Mouse (Mus musculus): Measurements from ENCODE around the gene Pcca.

Gene Pcca

GRCm38 (mm10) chr14:122534017-122534924 is at the start of gene Pcca:
Pcca (plus strand) TSS chr14:122534324.
- DNase-seq (ENCODE audit: low spot score): peak; percentile 96

DNA sequence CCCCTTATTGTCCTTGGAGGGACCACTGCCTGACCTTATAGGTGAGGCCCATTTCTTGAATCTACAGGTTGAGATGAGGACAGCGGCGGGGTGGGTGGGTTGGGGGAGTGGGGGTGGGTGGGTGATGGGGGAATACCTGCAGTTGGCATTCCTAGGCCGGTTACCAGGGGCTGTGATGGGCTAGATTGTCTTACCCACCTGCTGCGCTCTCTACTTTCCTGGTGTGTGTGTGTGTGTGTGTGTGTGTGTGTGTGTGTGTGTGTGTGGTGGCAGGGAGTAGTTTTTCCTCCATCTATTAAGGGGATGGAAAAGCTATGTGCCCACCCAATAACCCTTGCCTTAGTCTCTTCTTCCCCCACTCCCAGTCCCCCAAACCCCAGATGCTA is 49.7 kb upstream of the Pcca start:
- DNase-seq (ENCODE audit: low spot score): no peak

GRCm38 (mm10) chr14:122484844-122485551 is 49.1 kb upstream of the Pcca start:
- DNase-seq (ENCODE audit: low spot score): no peak

DNA sequence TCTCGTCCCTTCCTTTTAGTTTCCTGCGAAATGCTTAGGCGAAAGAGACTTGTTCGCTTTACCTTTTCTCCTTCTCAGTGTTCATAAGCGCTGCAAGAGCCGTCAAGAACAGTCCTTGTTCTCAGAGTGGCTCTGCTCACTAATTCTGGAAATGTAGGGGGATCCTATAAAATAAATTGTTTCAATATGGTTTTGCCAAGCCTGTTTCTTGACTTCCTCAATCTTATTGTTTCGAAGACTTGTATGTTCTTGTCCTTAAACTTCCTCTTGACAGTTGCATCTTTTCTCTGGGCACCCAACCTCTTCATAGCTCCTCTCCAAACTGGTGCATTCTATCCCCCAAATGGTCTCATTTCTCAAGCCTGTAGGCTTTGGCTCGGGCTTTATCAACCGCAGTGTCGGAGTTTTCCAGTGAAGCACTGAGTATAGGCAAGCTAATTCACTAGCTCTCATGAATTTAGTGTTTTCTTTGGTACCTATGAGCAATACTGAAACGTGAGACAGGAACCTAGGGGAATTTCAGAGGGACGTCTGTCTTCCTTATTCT is 48.4 kb upstream of the Pcca start:
- DNase-seq (ENCODE audit: low spot score): no peak

DNA sequence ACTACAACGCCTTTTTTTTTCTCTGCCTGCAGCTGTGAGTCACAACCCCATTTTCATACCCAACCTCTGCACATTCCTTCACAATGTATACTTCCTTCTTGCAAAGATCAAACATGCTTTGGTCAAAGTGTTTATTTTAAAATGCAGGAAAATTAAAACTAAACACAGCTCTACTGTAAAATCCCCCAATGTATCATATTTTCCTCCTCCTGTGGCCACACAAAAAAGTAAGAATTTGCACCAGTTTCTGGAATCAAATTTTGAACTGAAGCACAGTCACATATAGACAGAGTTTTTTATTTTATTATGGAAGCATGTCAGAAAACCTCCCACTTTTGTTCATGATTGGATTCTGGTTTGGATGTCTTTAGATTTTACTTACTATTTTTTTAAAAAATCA is 47.5 kb upstream of the Pcca start:
- no peak for DNase-seq (ENCODE audit: low spot score)

DNA sequence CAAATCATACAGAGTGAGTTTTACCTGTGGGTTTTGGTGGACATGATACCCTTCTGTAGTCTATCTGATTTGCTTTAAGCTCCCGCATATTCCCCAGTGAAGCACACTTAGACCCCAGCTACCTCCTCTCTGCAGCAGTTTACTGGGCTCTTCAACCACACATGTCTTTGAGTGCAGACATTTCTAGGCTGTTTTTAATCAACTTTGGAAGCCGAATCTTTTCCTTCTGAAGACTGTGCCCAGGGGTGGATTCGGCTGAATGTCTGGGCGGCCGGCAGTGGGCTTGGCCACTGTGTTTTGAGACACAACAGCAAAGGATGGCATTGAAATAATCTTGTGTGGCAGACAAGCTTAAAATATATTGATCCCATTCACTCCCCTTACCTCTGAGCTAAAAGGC is 46.8 kb upstream of the Pcca start:
- no peak for DNase-seq (ENCODE audit: low spot score)

DNA sequence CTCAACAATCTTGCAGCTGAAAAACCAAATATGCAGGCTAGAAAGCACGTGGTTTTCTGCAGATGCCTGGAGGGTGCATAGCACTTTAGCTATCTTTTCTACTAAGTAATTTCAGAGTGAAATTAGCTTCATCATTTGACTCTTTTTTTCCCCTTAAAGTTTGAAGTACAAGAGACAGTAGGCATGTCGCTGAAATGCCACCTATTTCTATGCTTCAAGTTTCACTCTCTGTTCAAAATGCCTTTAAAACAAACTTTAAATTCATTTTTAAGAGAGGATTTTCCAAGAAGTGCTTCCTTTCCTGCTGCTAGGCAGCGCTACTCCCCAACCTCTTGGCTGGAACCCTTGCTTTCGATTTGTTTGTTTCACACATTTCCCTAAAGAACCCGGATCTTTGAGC is 45.1 kb upstream of the Pcca start:
- DNase-seq (ENCODE audit: low spot score): no peak

GRCm38 (mm10) chr14:122489686-122490414 is 44.3 kb upstream of the Pcca start:
- no peak for DNase-seq (ENCODE audit: low spot score)

GRCm38 (mm10) chr14:122490441-122491328 is 43.4 kb upstream of the Pcca start, which contains the start of gene Gm10837:
Gm10837 (plus strand) TSS chr14:122490586.
- no peak for DNase-seq (ENCODE audit: low spot score)

DNA sequence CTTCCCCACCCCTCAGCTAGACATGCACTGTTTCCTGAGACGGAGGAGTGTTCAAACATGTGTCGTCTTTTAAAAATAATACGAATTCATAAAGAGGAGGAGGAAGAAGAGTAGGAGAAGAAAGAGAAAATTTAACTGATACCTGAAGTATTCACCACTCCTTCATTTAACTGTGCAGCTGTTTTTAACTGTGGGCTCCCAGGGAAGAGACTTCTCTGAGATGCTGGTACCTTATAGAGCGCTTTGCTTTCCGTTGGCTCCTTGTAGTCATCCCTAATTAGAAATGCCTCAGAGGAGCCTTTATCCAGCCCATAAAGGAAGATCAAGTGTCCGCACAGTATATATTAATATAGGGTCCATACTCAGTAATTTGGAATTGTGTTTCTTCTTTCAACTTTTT is 42.6 kb upstream of the Pcca start:
- no peak for DNase-seq (ENCODE audit: low spot score)

DNA sequence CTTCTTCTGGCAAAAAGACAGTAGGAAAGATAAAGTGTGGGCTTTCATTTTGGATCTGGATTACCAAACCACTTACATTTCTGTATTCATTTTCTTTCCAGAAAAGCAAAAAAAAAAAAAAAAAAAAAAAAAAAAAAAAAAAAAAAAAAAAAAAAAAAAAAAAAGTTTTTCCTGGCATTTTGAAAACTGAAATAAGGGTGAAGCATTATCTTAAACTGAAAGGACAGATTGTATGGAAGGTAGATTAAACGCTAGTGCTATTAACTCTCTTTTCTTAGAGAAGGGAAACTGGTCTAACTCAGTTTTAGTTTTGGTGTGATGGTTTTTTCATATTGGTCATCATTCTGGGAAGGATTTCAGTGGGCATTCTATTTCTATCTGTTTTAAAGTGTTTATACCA is 42.1 kb upstream of the Pcca start:
- DNase-seq (ENCODE audit: low spot score): no peak

DNA sequence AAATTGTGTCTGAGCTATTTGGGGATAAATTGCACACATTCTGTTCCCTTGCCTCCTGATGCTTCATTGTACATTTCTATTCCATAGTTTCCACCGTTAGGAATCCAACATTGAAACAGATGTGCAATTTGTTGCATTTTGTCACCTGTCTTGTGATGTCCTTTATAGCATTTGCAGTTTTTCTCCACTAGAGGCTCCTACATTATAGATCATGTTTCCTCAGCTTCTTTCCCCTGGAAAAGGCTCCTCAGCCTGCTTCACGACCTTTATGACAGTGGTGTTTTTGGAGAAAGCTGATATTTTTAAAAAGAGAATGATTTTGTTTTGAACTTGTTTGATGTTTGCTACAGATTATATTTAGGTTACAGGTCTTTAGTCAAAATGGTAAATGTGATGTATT is 25.1 kb upstream of the Pcca start:
- DNase-seq (ENCODE audit: low spot score): no peak

GRCm38 (mm10) chr14:122511519-122511918 is 22.6 kb upstream of the Pcca start:
- DNase-seq (ENCODE audit: low spot score): no peak

- DNase-seq (ENCODE audit: low spot score): no peak
Observed at GRCm38 (mm10) chr14:122513511-122514036, 20.6 kb upstream of the Pcca start.

- DNase-seq (ENCODE audit: low spot score): no peak
Observed at GRCm38 (mm10) chr14:122528475-122528874, 5.6 kb upstream of the Pcca start.

DNA sequence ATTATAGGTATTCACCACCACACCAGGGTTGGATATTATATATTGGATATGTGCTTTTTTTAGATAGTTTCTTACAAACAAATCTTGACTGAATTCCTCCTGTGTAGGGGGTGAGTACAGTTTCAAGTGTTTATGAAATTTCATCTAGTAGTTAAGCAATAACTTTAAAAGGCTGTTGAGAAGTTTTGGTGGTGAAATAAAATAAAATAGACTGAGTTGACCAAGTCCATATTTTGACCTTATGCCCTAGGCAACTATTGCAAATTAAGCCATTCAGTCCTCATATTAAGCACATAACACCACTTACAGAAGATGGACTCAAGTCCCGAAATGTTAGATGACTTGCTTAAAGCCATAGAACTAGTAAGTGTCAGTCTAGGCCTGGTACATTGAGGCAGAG is 1.9 kb downstream of the Pcca start:
- DNase-seq (ENCODE audit: low spot score): no peak

DNA sequence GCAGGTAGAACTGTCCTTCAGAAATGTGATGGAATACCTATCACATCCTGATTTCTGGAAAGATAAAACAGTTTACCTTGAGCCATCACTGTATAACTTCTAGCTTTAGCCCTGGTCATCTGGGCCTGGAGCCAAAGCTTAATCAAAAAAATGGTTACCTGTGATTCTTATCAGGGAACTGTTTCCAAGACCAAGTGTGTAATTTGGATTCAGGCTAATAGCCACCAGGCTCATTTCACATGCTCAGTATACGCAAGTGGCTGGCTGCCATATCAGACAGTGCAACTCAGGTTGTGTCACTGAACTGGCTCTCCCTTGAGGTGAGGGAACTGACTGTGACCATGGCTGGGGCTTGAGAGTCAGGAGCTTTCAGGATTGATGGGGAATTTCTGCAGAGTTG is 14.3 kb downstream of the Pcca start:
- DNase-seq (ENCODE audit: low spot score): no peak

DNA sequence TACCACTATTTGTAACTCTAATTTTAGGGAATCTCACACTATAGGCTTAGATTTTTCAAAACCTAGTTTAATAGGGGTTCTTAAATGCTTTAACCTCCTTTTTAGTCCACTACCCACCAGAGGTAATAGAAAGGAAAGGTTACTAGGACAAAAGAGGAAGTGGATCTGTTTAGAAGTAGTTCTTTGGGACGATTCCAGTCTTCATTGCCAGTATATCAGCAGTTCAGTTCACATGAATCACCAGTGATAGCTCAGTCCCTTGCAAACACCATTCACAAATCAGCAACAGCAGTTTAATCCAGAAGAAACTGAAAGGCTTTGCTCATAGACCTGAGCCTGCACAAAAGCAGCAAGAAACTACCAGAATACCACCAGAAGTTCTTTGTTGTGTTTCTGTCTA is 14.8 kb downstream of the Pcca start:
- no peak for DNase-seq (ENCODE audit: low spot score)

DNA sequence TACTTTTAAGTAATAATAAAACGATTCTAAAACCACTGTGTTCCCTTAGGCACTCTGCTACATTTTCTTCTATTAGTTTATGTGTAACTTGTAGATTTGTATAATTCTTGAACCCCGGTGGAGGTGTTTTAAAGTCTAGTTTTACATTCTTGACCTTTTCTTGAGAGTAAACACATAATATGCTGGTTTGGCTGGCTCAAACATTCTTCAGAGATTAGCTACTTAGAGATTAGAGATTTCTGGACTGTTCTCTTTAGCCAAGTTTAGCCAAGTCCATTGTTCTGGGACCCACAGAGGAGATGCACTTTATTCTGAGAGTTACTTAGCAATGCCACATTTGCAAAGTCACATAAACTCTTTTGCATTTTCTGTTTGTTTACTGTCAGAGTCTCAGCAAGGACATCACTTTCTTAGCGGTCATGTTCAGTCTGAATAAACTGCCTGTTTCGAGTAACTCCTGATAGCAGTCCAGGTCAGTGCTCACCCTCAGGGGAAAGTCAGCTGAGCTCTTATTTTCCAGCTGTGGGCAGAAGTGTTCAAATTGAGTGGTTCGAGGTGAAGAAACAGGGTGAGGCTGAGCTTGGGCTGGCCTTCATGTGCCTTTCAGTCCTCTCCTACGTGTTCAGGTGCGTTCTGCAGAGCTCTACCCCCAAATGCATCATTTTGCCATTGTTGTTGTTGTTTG is 18.8 kb downstream of the Pcca start:
- no peak for DNase-seq (ENCODE audit: low spot score)

DNA sequence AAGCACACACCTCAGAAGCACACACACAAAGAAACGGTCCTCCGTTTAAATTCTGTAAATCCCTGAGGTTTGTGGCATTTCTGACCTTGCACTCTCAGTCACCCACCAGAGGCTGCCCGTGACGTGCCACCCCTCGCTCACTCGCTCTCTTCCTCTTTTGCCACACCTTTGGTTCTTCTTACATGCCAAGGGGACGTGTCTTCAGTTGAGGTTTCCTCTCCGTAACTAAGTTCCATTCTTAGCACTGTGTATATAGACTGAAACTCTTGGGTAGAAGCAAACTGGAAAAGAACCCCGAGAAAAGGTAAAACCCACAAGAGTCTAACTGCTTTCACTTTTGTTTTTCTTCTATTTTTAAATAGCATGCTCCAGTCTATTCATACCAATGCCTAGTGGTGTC is 23.2 kb downstream of the Pcca start:
- no peak for DNase-seq (ENCODE audit: low spot score)

All from left cerebral cortex, adult 11 months (tissue).